Mouse (Mus musculus) lung, postnatal 0 days (tissue): ENCODE measurements at regions not wholly inside any gene's neighbourhood (a gene's known extent, or its start where the extent isn't known, plus 50 kb on each side); places are given as distances from the start of the nearest gene placed in this dataset.

ENCODE experiments used
- CTCF ChIP-seq: IDR thresholded peaks from 2 replicates; pipeline ENCODE4 v1.5.1; 2016; ENCODE audit warnings: antibody characterized with exemption, mild to moderate bottlenecking
- EP300 ChIP-seq: IDR thresholded peaks from 2 replicates; pipeline ENCODE4 v1.6.1; 2016; ENCODE audit warnings: antibody characterized with exemption, mild to moderate bottlenecking, control low read depth

DNA sequence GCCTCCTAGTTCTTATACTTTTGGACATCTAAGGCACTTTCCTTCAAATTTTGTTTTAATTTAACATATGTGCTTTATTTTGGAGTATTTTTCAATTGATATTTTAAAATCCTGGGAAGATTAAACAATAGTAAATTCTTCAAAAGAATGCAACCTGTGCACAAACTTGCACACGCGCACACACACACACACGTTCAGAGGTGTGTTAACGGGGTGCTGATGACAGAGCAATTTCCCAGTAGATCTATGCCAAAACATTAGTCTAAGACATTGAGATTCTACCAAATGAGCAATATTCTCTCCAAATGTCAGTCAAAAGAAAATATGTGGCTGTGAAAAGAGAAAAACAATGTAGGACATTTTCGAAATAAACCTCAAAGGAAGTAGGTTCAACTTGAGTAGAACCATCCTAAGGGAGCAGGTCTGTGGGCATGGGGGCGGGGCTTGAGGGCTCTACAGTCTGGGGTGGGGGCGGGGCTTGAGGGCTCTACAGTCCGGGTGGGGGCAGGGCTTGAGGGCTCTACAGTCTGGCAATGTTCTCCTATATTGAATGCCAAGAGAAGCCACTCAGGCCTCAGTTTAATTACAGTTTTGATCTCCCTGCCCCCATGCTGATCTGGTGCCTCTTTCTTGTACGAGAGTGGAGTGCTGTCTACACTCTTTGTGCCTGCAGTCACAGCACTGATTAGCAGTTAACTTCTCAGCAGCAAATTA lies 157.0 kb downstream of the Qdpr start:
- no peak for TF ChIP-seq CTCF
- TF ChIP-seq EP300: no peak
